Mouse (Mus musculus) CH12F3 (cell line): ENCODE measurements around the gene Prkg1.
"Not testable (repeated sequence)": the region's sequence is repeated elsewhere in the genome, so short reads cannot be mapped to it uniquely, and the experiment has no call there.

Experiments
- in situ Hi-C: fragments of 300-500 bp; cut with MboI; formaldehyde crosslinking; loops from 2 replicates; pipeline ENCODE4 v1.14.3; 2020; ENCODE audit warnings: low sequenced_read_pairs

Prkg1 gene

DNA sequence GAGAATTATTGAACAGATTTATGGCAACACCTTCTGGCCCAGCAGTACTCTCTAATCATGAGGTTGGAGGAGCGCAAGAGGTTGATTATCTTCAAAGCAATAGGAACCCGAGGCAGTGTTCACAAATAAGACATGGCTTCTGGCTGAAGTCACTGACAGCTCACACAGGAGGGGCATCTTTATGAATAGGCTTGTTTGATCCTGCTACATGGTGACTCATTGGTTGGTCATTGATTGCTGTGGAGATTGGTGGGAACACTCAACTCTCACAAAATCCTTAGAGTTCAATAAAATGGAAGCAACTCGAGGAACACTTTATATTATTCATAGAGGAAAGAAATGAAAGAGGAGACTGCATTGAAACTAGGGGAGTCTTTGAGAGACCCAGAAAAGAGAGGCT is 322.5 kb downstream of the Prkg1 start:
- in situ Hi-C loops = no loop called here

DNA sequence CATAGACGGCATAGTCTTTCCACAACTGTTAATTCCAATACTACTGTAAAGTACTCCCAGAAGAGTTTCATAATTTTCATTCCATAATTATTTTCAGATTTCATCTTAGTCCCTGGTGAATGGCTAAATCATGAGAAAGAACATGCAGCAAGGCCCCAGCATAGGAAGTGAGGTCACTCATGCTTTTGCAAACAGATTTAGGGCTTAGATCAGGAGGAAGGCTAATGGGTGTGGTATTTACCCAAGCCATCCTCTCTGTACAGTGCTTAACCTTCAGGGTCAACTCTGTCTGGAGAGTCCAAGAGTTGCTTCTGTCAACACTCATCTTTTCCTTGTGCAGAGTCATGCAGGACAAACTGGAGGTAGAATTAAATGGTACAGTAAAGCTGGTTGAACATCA is 331.4 kb downstream of the Prkg1 start:
- in situ Hi-C loops = no loop called here

DNA sequence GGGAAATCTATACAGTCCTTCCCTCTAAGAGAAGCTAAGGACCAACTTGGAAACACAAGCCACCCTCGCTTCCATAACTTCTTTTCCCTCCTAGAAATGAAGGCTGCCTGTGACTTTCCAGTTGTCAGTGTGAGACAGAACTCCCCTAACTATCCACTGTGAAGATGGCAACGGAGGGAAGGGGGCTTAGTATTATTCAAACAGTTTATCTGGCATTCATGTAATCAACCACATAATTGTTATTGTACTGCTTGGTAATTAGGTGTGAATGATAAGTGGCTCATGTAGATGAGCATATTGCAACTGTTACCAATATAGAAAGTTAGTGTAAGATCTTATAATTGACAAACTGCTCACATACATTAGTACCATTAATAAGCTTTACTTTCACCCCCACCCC is 333.4 kb downstream of the Prkg1 start:
- in situ Hi-C loops = no loop called here

DNA sequence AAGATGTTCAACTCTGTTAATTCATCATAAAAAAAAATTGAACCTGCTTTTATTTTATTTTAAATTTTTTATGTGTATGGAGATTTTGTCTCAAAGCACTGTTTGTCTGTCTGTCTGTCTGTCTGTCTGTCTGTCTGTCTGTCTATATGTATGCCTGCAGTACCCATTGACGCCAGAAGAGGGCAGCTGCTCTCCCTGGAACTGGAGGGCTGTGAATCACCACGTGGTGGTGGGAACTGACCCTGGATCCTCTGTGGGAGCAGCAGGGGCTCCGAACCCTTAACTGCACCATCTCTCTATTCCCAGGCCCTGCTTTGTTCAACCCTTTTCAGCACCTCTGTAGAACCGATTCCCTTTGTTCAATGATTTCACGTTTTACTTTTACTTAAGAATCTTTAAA is 338.7 kb downstream of the Prkg1 start:
- in situ Hi-C loops = no loop called here

DNA sequence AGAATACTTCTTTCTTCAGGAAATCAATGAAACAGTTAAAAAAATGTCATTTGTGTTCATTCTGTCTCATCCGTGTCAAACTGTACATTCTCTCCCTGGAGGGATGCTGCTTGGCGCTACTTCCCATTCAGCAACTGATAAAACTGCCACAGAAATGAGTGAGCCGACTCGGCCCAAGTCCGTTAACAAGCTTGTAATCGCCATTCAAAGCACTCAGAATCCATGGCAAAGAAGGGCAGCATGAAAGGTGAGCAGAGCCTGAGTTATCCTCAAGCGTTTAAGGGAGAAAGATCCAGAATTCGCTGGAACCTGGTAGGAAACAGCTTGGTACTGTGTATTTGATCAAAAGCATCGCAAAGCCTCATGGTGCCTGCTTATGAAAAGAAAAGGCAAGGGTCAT is 339.6 kb downstream of the Prkg1 start:
- in situ Hi-C loops = no loop called here

DNA sequence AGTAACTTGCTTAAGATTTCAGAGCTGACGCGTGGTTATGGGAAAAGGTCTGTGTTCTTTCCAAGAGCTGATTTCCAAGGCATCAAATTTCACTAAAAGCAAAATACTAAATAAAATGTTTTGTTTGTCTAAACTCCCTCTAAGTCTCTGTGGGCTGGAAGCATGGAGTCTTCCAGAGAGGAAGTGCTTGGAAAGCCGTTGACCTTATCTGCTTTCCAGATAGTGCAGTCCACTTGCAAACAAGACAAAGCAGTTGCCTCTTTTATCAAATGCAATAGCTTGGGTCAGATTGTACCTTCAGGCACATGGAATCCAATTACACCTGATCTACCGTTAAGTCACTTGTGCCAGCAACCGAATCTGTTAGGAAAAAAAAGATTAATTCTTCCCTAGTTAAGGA is 340.5 kb downstream of the Prkg1 start:
- in situ Hi-C loops = no loop called here

DNA sequence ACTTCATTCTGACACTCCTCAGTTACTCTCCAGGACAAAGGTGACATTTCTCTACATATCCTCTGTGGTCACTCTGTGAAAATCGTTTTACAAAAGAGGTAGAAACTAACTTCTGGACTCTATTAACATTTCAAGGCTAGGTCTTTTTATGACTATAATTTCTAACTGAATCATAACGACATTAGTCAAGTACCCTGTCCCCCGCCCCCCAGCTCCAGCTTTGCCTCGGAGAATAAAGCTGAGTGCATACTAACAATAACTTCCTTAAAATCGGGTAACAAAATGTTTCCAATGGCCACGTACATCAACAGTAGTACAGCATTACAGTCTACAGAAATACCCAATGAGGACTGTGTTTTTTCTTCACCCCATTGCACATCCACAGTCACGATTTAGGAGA is 351.3 kb downstream of the Prkg1 start:
- in situ Hi-C loops = no loop called here

DNA sequence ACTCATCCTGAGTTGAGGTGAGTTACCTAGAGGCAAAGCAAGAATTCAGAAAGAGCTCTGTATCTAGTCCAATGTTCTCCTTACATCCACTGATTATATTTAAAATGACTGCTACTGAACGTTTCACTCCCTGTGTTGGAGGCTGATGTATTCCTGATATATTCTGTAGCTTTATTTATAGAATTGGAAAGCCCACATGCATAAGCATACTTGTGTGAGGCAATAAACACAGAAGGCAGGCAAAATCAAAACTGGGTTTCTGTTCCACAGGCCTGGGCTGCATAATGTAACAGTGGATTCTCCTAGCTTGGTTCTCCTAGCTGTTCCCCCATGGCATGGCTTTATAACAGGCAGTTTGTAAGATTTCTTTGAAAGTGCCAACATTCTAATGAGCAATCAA is 368.7 kb downstream of the Prkg1 start:
- in situ Hi-C loops = no loop called here

DNA sequence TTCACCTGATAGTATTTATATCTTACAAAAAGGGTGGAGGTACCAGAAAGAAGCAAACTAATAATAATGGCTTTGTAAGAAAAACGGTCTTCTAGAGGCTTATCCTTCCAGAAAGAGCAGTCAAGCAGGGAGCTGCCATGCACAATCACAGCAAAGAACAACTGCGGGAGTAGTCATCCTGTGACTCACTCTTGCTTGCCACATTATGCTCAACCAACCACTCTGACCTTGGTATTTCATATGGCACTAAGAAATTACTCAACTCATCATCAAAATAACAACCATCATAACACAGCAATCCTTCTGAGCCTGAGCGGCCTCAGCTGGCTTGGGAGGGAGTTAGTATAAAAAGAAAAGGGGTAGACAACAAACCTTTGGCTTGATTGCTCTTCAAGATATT is 379.5 kb downstream of the Prkg1 start:
- in situ Hi-C loops = no loop called here

DNA sequence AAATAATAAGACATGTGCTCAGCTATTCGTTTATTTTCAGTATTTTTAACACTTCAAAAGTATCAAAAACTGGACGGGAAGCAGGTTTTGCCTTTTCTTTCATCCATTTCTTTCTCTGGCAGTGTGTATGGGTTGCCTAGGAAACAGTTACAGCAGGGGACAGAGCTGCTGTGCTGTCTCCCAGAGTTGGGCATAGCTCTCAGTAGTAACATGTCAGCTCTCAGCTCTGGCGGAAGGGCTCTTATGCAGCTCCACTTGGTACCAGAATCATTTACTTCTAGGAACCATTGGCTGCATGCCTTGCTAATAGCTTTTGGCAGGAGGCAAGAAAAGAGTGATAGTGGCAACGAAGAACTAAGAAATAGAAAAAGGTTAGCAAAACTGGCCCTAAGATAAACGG is 381.0 kb downstream of the Prkg1 start:
- in situ Hi-C loops = no loop called here

DNA sequence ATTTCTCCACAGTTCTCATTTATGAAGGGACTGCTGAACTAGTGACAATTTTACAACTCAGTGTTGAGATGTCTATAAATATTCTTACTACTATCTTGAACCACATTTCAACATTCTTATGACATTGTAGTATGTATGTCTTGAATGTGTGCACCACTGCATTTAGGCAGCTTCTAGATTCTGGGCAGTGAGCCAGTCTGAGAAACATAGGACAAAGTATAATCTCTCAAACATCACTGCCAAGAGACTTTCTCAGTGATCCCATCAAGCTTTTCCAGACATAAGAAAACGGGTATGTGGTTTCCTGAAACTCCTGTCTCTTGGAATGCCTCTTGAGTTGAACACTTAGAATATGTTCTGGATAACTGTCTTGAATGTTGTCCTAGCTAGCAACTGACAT is 394.7 kb downstream of the Prkg1 start:
- in situ Hi-C loops = no loop called here

DNA sequence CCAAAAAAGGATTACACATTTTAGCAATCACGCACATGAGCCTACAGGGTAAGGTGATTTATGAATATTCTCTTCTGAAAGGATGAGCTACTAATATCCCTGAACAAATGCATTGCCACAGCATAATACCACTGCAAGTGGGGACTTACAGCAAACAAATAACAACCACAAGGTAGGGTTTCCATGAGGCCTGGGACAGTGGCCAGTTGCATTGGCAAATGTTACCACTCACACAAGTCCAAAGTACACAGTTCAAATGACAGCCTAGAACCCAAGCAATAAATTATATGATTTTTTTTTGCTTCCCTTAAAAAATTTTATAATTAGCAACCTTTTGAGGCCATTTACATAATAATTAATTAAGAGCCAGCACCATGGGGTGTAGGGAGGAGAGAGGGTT is 395.7 kb downstream of the Prkg1 start:
- in situ Hi-C loops = no loop called here

DNA sequence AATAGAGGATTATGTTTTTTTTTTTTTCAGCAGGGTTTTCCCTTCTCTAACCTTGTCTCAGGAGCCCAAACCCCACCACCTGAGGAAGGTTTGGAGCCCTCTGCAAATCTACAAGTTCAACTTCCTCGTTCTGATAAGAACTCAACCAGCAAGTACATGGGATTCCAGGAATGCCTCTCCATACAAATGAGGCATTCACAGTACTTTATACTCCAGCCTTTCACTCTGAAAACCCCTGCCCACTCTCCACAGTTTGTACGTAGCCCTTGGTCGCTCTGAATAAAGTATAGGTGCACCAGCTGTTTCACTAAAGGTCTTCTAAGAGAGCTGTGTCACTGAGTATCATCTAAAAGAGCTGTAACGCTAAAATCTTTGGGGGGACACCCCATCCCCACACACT is 402.8 kb downstream of the Prkg1 start:
- in situ Hi-C loops = no loop called here

DNA sequence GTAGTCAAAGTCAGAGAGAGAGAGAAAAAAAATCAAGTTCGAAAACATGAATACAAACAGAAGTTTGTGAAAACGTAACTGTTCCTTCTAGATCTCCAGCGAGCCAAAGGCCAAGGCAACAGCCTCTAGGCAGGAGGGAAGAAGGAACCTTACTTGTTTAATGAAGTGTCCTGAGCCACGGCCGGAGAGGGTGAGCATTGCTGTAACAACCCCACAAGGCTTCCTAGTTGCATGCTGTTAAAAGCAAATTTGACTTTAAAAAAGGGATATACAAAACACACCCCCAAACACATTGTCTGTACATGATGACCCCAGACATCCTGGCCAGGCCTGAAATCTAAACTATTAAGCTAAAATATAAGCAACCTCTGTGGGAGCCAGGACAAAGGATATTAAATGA is 403.3 kb downstream of the Prkg1 start:
- in situ Hi-C loops = no loop called here

DNA sequence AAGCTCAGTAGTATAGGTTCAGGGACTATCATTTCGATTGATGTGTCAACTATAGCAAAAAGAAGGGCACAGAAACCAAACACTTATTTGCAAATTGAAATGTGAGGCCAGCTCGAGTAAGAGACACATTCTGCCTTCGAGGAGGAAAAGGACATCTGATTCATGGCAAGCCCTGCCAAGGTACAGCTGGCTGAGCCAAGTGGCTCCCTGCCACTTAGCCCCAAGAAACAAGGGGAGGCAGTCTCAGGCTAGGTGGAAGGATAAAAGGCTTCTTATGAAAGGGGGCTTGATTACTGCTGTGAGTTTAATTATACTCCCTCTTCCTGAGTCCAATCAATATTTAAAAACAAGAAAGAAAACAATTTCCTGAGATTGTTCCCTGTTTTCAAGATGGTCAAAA is 403.7 kb downstream of the Prkg1 start:
- in situ Hi-C loops = no loop called here

DNA sequence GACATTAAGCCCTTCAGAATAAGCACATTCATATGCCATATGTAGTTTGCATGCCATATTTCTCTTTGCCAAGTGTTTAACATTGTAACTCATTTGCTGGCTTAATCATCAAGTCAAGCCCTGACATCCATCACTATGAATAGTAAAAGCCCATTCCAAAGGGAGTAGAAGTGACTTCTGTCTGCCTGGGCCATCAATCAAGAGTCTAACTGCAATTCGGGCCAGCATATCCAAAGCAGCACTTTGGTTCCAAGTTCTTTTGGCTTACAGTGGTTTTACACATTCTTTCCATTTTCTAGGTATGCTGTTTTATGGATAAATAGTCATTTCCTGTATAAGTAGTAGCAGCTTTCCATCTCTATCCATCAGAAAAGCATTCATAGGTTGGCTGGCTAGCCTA is 409.9 kb downstream of the Prkg1 start:
- in situ Hi-C loops = no loop called here

DNA sequence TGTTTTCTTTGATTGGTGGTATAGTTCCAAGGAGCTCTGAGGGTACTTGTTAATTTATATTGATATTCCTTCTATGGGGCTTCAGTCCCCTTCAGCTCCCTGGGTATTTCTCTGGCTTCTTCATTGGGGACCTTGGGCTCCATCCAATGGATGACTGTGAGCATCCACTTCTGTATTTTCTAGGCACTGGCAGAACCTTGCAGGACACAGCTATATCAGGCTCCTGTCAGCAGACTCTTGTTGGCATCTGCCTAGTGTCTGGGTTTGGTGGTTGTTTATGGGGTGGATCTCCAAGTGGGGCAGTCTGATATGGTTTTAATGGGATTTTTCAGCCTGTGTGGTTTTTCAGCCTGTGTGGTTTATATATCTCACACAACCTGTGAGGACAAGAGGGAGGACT is 412.0 kb downstream of the Prkg1 start:
- in situ Hi-C loops = not testable (repeated sequence)

DNA sequence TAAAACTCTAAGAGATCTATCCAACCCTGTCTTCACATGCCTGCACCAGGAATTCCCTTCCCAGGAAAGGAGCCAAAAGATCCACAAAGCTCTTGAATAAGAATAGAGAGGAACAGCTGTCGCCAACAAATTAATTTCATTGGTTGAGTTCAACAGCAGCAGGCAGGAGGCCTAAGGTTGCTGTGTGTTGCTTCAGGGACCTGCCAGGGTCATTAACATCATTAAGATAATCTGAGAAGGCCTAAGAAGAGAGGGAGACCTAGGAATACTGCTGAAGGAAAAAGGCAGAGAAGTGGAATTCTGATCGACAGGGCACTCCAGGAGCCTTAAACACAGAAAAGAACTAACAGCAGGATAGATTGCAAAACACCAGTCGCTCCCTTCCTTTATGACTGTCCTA is 413.0 kb downstream of the Prkg1 start:
- in situ Hi-C loops = no loop called here

DNA sequence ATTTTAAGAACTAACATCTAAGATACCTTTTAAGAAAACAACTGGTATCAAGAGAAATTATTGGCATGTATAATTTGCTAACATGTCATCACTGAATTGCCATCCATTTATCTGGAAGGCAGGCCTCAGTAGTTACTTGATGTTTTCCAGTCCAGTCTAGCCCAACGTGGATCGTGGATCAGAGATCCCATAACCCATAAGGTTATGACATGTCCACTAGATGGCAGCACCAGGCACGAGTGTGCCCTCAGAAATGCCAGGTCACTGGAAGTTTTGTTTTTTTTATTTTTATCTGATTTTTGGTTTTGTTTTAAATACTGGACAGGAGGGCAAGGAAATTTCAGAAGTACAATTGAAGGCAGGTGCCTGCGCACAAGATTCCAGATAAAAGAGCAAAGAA is 422.7 kb downstream of the Prkg1 start:
- in situ Hi-C loops = no loop called here

DNA sequence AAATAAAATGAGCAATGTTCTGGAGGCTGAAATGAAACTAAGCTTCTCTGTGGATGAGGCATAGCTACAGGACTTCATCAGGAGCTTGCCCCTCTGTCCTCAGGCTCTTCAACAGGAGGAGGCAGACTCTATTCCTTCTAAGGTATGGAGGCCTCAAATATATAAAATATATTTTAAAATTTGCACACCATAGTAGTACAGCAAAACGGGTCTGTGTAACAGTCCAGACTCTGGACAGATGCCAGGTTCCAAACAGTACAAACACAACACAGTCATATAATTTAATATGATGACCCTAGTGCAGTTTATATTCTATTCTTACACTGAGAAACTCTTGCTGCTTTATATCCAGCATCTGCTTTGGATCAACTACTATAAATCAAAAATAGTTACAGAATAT is 423.9 kb downstream of the Prkg1 start:
- in situ Hi-C loops = no loop called here

DNA sequence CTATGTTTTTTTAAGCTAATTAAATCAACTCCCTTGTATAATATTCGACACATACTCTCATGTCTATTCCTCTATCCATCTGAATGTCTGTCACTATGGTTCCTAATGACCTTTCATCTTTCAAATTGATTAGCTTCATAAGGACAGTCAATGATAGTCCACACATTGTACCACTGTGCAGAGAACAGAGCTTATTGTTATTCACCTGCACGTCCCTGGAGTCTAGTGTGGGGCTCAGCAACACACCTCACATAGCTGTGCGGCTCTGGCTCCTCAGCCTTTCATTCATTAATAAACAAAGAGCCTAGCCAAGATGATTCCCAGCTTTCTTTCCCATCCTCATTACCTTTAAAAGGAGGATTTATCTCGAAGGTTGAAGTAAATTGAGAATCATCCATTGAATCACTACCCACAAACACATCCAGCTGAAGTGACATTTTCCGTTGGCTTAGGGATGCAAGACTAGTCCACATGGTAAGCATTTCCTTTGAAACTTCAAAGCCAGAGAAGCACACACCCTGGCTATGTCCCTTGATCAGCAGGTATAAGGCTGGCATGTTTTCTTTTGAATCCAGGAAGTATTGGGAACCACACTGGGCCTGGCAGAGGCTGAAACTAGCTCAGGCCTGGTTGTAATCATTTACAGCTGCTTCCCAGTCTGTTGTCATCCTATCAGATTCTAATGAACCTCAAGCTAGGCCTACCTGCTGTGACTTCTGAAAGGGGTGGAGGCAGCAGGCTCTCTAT is 426.3 kb downstream of the Prkg1 start:
- in situ Hi-C loops = no loop called here

DNA sequence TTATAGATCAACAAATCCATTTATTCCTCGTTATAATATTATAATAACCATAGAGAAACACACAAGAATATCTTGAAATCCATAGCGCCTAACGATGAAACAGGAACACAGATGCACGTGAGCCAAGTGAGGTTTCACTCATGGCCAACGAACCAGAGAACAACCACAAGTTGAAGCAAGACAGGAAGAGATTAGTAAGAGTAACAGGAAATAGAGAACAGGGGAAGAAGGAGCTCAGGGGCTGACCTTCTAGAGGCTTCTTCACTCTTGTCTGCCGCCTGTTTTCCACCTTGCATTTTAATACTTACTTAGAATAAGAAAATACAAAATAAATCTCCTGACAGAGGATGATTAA is 427.0 kb downstream of the Prkg1 start:
- in situ Hi-C loops = no loop called here

DNA sequence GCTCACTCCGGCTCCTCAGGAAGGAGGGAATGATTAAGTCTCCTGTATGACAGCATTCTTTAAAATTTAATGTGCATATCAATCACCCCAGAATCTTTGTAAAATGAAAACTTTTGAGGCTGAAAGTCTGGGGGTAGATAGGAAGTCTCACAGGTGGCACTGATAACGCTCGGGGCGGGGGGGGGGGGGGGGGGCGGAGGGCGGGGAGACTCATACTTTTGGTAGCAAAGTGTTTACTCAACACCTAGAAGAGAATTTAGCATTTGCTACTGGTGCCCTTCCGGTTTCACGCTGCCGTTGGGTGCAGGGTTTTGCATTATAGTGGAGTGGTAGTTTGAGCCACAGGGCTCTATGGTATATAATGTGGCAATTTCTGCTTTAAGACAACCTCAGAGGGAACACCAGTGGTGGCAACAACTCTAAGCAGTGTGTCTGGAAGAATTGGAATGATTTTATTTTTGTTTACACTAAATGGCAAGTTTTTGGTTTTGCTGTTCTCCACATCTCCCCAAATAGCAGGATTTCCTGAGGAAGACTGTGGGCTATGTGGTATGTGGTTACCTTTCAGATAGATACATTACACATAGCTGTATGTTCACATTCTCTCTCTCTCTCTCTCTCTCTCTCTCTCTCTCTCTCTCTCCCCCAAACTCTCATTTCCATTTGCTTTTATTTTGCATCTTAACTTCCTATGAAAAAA is 427.5 kb downstream of the Prkg1 start:
- in situ Hi-C loops = no loop called here
